Mouse (Mus musculus): ENCODE measurements around the gene Hdgfl2. TPM values are rescaled to one million over a fixed set of nuclear protein-coding genes. Genes with fewer than 3 reads are reported as not detected.

Hdgfl2 gene
- polyA plus RNA-seq, 1 experiment from 2014 or later: 37.2 TPM

GRCm38 (mm10) chr17:56149897-56150296, 70.5 kb downstream of the Hdgfl2 start:
- Histone ChIP-seq H3K4me3 (ENCODE audit: low read depth, low read length) (no peak overlapping the region), H3K4me2 (ENCODE audit: low read depth, low read length) (no peak overlapping the region), H3K27me3 (ENCODE audit: control insufficient read depth, insufficient read depth, low read depth, low read length) (peaks cover 32% of the 10 kb centered on the region), H3K9ac (ENCODE audit: low read depth, low read length) (no peak overlapping the region), H3K9me3 (replicated peaks; ENCODE audit: control insufficient read depth, low read length) (no peaks in the 10 kb centered on the region), H3K27ac (ENCODE audit: low read length) (no peak overlapping the region), H3K4me1 (ENCODE audit: control insufficient read depth, low read depth, low read length) (peaks cover 6% of the 10 kb centered on the region), H3K36me3 (ENCODE audit: control insufficient read depth, insufficient read depth) (no peaks in the 10 kb centered on the region)
- ATAC-seq (ENCODE audit: low read depth): no peak
- WGBS (ENCODE audit: insufficient replicate concordance): 20% methylated on average over 2 of the region's 2 CpGs

Other genes with a start within 250 kb of the Hdgfl2 start
- 2.8 and 2.9 TPM in 2 replicates for gene Zfp119a, start 200.7 kb upstream of the Hdgfl2 start, polyA plus RNA-seq (2015; fragmentation: Nextera tagmentation; extraction: Ambion mirVana)
- 6.1 and 7.2 TPM in 2 replicates for gene Zfp959, start 187.5 kb upstream of the Hdgfl2 start, polyA plus RNA-seq (2015; fragmentation: Nextera tagmentation; extraction: Ambion mirVana)
- 2.5 and 2.8 TPM in 2 replicates for gene Zfp119b, start 130.1 kb upstream of the Hdgfl2 start, polyA plus RNA-seq (2015; fragmentation: Nextera tagmentation; extraction: Ambion mirVana)
- 7.6 and 9.8 TPM in 2 replicates for gene Ebi3, start 127.0 kb upstream of the Hdgfl2 start, polyA plus RNA-seq (2015; fragmentation: Nextera tagmentation; extraction: Ambion mirVana)
- gene Yju2, start 120.5 kb upstream of the Hdgfl2 start, polyA plus RNA-seq (2015; fragmentation: Nextera tagmentation; extraction: Ambion mirVana): 7.2 and 7.5 TPM in 2 replicates
- gene Shd, start 109.2 kb upstream of the Hdgfl2 start, polyA plus RNA-seq (2015; fragmentation: Nextera tagmentation; extraction: Ambion mirVana): 0.09 and 0.18 TPM in 2 replicates
- 0.22 and 0.26 TPM in 2 replicates for gene Fsd1, start 93.1 kb upstream of the Hdgfl2 start, polyA plus RNA-seq (2015; fragmentation: Nextera tagmentation; extraction: Ambion mirVana)
- 3.5 and 4.5 TPM in 2 replicates for gene Stap2, start 74.0 kb upstream of the Hdgfl2 start, polyA plus RNA-seq (2015; fragmentation: Nextera tagmentation; extraction: Ambion mirVana)
- gene Mpnd, start 73.9 kb upstream of the Hdgfl2 start, polyA plus RNA-seq (2015; fragmentation: Nextera tagmentation; extraction: Ambion mirVana): 14.9 and 16.2 TPM in 2 replicates
- 44.9 and 46.0 TPM in 2 replicates for gene Sh3gl1, start 43.0 kb upstream of the Hdgfl2 start, polyA plus RNA-seq (2015; fragmentation: Nextera tagmentation; extraction: Ambion mirVana)
- 14.5 TPM in 2 replicates for gene Chaf1a, start 39.2 kb upstream of the Hdgfl2 start, polyA plus RNA-seq (2015; fragmentation: Nextera tagmentation; extraction: Ambion mirVana)
- 14.1 and 15.3 TPM in 2 replicates for gene Ubxn6, start 4.6 kb upstream of the Hdgfl2 start, polyA plus RNA-seq (2015; fragmentation: Nextera tagmentation; extraction: Ambion mirVana)
- 0.05 and 0.13 TPM in 2 replicates for gene Plin4, start 30.2 kb downstream of the Hdgfl2 start, polyA plus RNA-seq (2015; fragmentation: Nextera tagmentation; extraction: Ambion mirVana)
- gene Plin5, start 38.0 kb downstream of the Hdgfl2 start, polyA plus RNA-seq (2015; fragmentation: Nextera tagmentation; extraction: Ambion mirVana): 5.2 and 9.7 TPM in 2 replicates
- gene Lrg1, start 42.4 kb downstream of the Hdgfl2 start, polyA plus RNA-seq (2015; fragmentation: Nextera tagmentation; extraction: Ambion mirVana): 4.3 and 6.2 TPM in 2 replicates
- 0.81 and 1.3 TPM in 2 replicates for gene Sema6b, start 60.7 kb downstream of the Hdgfl2 start, polyA plus RNA-seq (2015; fragmentation: Nextera tagmentation; extraction: Ambion mirVana)
- 3.4 and 4.1 TPM in 2 replicates for gene Tnfaip8l1, start 82.8 kb downstream of the Hdgfl2 start, polyA plus RNA-seq (2015; fragmentation: Nextera tagmentation; extraction: Ambion mirVana)
- gene Mydgf, start 104.3 kb downstream of the Hdgfl2 start, polyA plus RNA-seq (2015; fragmentation: Nextera tagmentation; extraction: Ambion mirVana): 56.2 and 56.4 TPM in 2 replicates
- 19.9 and 23.5 TPM in 2 replicates for gene Dpp9, start 139.3 kb downstream of the Hdgfl2 start, polyA plus RNA-seq (2015; fragmentation: Nextera tagmentation; extraction: Ambion mirVana)
- gene Fem1a, start 177.2 kb downstream of the Hdgfl2 start, polyA plus RNA-seq (2015; fragmentation: Nextera tagmentation; extraction: Ambion mirVana): 5.2 and 5.7 TPM in 2 replicates
- gene Ticam1, start 197.2 kb downstream of the Hdgfl2 start, polyA plus RNA-seq (2015; fragmentation: Nextera tagmentation; extraction: Ambion mirVana): 3.4 and 4.2 TPM in 2 replicates
- 35.9 and 37.6 TPM in 2 replicates for gene Plin3, start 213.2 kb downstream of the Hdgfl2 start, polyA plus RNA-seq (2015; fragmentation: Nextera tagmentation; extraction: Ambion mirVana)
- not detected in 2 replicates for gene Arrdc5, start 220.7 kb downstream of the Hdgfl2 start, polyA plus RNA-seq (2015; fragmentation: Nextera tagmentation; extraction: Ambion mirVana)
- 86.0 and 89.7 TPM in 2 replicates for gene Uhrf1, start 223.7 kb downstream of the Hdgfl2 start, polyA plus RNA-seq (2015; fragmentation: Nextera tagmentation; extraction: Ambion mirVana)
- 6.3 and 7.0 TPM in 2 replicates for gene Kdm4b, start 246.4 kb downstream of the Hdgfl2 start, polyA plus RNA-seq (2015; fragmentation: Nextera tagmentation; extraction: Ambion mirVana)